Mouse (Mus musculus): ENCODE measurements around the gene Brpf1. TPM values are rescaled to one million over a fixed set of nuclear protein-coding genes. Genes with fewer than 3 reads are reported as not detected.
"Not testable (repeated sequence)": the region's sequence is repeated elsewhere in the genome, so short reads cannot be mapped to it uniquely, and the experiment has no call there.

The Brpf1 gene
- polyA plus RNA-seq, 1 experiment = 16.6 TPM

DNA sequence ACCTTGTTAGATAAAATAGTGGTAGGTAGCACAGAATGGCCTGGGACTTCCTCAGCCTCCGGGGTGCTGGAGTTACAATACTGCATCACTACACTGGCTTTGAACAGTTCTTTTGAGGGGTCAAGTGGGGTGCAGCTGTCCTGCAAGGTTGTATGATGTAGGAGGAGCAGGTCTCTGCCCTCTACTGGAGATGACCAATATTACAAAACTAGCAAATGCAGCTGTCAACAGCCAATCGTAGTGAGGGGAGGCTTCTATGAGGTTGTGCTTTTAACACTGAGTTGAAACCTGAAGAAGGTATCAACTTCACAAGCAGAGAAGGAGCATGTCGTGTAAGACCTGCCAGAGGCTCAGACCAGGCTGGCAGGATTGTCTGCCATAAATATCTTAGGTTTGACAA is 4.7 kb upstream of the Brpf1 start:
- TF ChIP-seq GATA1 (IDR thresholded peaks at IDR 0.05; ENCODE audit: borderline replicate concordance, low read length) (no peak), FLI1 (IDR thresholded peaks at IDR 0.05; ENCODE audit: low read length) (no peak)
- Histone ChIP-seq H3K9me3 (no peaks in the 10 kb centered on the region), H3K36me3 (replicated peaks; ENCODE audit: low read length) (no peaks in the 10 kb centered on the region), H3K4me1 (peaks cover 45% of the 10 kb centered on the region), H3K4me3 (replicated peaks) (no peak overlapping the region), H3K27me3 (replicated peaks) (peaks cover 2% of the 10 kb centered on the region)

DNA sequence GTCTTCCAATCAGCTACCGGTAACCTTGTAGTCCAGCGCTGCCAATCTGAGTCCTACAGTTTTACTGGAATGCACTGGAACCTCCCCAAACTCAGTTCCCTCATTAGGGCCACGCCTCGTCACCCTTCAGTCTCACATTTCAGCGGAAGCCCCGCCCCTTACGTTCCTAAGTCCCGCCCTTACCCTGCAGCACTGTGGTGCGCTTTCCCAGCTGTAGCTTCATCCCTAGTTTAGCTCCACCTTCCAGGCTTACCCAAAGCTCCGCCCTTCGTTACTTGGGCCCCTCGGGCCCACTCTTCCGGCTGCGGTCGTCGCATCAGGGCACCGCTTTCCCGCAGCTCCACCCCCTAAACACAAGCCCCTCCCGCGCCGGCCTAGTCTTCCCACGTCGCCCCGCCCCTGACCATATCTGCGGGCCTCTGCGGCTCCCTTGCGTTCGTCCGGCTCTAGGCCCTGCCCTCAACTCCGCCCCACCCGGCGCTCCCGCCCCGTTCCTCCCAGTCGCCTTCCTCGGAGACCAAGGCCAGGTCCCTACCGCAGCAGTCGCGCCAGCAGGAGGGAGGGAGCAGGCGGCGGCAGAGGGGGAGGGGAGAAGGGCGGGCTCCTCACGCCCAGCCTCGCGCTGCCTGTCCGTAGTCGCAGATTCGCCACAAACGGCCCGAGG is 483 bp upstream of the Brpf1 start:
- Histone ChIP-seq H3K4me1 (peaks cover 68% of the 10 kb centered on the region), H3K36me3 (replicated peaks; ENCODE audit: low read length) (peaks cover 24% of the 10 kb centered on the region), H3K9me3 (no peaks in the 10 kb centered on the region), H3K4me3 (replicated peaks) (peak overlapping the region; percentile 97), H3K27me3 (replicated peaks) (no peaks in the 10 kb centered on the region)
- TF ChIP-seq FLI1 (IDR thresholded peaks at IDR 0.05; ENCODE audit: low read length) (peak; percentile 15; the same call in 1 of the 2 replicates), GATA1 (IDR thresholded peaks at IDR 0.05; ENCODE audit: borderline replicate concordance, low read length) (no peak)

DNA sequence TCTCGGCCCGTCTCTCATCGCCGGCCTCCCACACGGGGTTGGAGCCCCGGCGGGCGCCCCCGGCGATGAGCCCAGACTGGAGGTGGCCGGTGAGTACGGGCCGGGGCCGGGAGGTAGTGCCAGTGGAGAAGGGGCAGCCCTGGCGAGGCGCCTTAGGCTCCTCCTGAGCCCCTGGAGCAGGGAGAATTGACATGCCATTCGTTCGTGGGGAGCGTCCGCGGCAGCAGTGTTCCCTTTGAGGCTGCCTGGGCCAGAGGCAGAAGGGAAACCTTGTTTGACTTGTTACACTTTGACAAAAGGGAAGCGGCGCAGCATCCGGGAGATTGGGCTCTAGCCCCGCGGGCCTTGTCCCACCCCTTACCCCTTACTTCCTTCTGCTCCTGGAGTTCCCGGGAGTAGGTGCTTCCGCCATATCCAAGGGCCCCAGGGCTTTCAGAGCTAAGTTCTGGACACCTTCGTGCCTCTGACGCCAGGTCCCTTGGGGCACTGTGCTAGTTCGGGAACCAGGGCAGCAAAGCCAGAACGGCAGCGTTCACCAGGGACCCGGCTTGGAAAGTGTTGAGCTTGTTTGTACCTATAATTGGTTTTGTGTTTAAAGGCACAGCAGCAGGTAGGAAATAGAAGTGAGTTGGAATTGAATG is 664 bp downstream of the Brpf1 start:
- H3K27me3 ChIP-seq (replicated peaks) = no peaks in the 10 kb centered on the region

DNA sequence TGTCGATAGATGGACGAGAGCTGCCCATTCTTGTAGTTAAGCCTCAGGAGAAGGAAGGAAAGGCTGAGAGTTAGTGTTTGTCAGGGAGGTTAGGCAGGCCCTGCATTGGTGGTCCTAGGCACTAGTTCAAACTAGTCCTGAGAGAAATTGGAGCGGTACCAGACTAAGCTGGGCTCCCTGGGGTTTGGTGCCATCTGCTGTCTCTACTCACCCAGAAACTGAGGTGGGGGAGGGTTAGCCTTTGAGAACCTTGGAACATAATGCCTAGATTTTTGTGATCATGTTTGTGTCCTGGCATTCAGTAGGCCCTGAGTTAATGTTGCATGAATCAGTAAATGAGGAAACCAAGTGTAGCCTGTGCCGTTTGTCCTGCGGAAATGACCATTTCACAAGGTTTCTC is 1.2 kb downstream of the Brpf1 start:
- H3K36me3 ChIP-seq (replicated peaks; ENCODE audit: low read length) = peaks cover 41% of the 10 kb centered on the region
- peaks cover 63% of the 10 kb centered on the region for H3K4me1 ChIP-seq
- H3K27me3 ChIP-seq (replicated peaks) = no peaks in the 10 kb centered on the region
- TF ChIP-seq FLI1 (IDR thresholded peaks at IDR 0.05; ENCODE audit: low read length) (no peak), GATA1 (IDR thresholded peaks at IDR 0.05; ENCODE audit: borderline replicate concordance, low read length) (no peak)
- H3K4me3 ChIP-seq (replicated peaks) = peak overlapping the region; percentile 97
- no peaks in the 10 kb centered on the region for H3K9me3 ChIP-seq

More for the DNA sequence above, 664 bp downstream of the Brpf1 start:
- peaks cover 63% of the 10 kb centered on the region for H3K4me1 ChIP-seq
- TF ChIP-seq GATA1 (IDR thresholded peaks at IDR 0.05; ENCODE audit: borderline replicate concordance, low read length) (no peak), FLI1 (IDR thresholded peaks at IDR 0.05; ENCODE audit: low read length) (no peak)
- peak overlapping the region; percentile 97 for H3K4me3 ChIP-seq (replicated peaks)
- no peaks in the 10 kb centered on the region for H3K9me3 ChIP-seq
- H3K36me3 ChIP-seq (replicated peaks; ENCODE audit: low read length) = peaks cover 36% of the 10 kb centered on the region

DNA sequence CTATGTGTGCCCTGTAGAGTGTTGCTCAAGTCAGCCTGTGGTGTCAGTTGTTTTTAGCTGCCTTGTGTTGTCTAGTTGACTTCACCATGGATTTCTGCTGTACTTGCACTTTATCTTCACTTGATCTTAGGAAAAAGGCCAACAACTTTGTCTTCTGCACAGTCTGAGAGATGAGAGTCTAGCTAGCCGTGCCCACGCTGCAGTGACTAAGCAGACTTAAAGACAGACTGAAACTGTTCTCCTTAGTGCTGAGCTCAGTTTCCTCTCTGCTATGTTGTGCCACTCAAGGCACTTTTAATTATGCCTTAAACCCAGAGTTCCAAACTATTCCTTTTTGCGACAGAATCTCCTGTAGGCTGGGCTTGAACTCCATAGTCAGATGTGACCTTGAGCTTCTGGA is 9.0 kb downstream of the Brpf1 start:
- Histone ChIP-seq H3K4me1 (peaks cover 53% of the 10 kb centered on the region), H3K9me3 (no peaks in the 10 kb centered on the region), H3K36me3 (replicated peaks; ENCODE audit: low read length) (peaks cover 99% of the 10 kb centered on the region), H3K27me3 (replicated peaks) (no peaks in the 10 kb centered on the region), H3K4me3 (replicated peaks) (peak overlapping the region; percentile 84)
- TF ChIP-seq GATA1 (IDR thresholded peaks at IDR 0.05; ENCODE audit: borderline replicate concordance, low read length) (no peak), FLI1 (IDR thresholded peaks at IDR 0.05; ENCODE audit: low read length) (no peak)

DNA sequence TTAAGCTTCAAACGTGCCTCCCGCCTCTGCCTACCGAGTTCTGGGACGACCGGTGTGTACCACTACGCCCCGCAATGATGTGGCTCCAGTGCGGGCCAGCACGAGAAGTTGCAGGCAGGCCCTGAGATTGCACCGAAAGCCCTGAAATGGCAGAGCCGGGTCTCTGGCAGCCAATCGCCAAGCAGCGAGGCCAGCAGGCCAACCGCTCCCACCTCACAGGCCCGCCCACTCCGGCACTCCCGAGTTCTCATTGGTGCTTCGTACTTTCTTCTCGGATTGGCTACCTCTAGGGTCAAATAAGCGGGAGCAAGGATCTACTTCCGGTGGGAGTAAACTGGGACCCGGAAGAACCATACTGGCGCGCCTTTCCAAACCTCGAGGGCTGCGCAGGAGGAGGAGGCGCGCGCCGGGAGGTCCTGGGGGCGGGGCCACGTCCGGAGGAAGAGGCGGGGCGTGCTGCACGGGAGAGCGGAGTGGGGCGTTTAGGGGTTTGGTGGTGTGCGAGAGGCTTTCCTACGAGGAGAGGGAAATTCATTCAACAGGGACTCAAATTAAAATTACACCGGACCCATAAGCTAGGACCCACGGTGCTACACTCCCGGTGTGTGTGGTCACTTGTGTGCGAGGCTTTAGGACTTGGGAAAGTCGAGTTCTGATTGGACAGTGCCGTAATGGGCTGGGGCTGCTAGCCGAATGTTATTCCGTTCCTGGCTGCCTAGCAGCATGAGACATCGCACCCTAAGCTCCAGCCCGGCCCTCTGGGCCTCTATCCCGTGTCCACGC is 19.8 kb downstream of the Brpf1 start, which contains the start of gene Ogg1:
TSS of gene Ogg1 (plus strand) at position 440 of the 783 bp plus-strand sequence.
- Histone ChIP-seq H3K4me1 (peaks cover 62% of the 10 kb centered on the region), H3K4me3 (replicated peaks) (peak within 1 kb of the TSS; percentile 96), H3K9me3 (no peaks in the 10 kb centered on the region), H3K27me3 (replicated peaks) (no peaks in the 10 kb centered on the region), H3K36me3 (replicated peaks; ENCODE audit: low read length) (peaks cover 70% of the 10 kb centered on the region)
- TF ChIP-seq GATA1 (IDR thresholded peaks at IDR 0.05; ENCODE audit: borderline replicate concordance, low read length) (no peak), FLI1 (IDR thresholded peaks at IDR 0.05; ENCODE audit: low read length) (peak; percentile 87; the same call in 1 of the 2 replicates)

DNA sequence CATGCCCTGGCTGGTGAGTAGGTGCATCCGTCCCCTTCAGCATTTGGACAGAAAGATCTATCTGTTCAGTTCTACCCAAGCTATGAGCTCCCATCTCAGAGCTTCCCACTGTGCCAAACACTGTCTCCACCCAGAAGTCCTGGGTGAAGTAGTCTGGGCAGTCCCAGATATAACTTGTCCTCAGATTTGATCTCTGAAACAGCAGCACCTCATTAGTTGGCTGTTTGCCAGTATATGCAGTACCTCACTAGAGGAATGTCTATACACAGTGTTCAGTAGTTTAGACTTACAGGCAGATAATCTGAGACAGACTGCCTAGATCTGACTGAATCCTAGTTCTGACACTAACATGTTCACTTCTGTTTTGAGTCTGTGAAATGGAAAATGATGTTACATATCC is 22.5 kb downstream of the Brpf1 start:
- Histone ChIP-seq H3K4me1 (peaks cover 63% of the 10 kb centered on the region), H3K36me3 (replicated peaks; ENCODE audit: low read length) (peaks cover 68% of the 10 kb centered on the region), H3K27me3 (replicated peaks) (no peaks in the 10 kb centered on the region), H3K9me3 (no peaks in the 10 kb centered on the region), H3K4me3 (replicated peaks) (peak overlapping the region; percentile 14)
- no peak for TF ChIP-seq GATA1 (IDR thresholded peaks at IDR 0.05; ENCODE audit: borderline replicate concordance, low read length)
- no peak for TF ChIP-seq FLI1 (IDR thresholded peaks at IDR 0.05; ENCODE audit: low read length)

DNA sequence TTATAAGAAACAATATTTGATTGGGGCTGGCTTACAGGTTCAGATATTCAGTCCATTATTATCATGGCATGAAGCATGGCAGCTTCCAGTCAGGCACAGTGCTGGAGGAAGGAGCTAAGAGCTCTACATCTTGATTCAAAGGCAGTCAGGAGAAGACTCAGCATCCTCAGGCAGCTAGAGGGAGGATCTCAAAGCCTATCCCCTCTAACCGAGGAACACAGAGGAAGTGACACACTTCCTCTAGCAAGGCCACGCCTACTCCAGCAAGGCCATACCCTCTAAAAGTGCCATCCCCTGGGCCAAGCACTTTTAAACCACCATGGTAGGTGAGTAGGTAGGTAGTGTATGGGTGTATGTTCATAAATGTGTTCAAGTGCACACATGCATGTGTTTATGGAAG is 23.6 kb downstream of the Brpf1 start:
- TF ChIP-seq FLI1 (IDR thresholded peaks at IDR 0.05; ENCODE audit: low read length) (peak; percentile 69; the same call in 1 of the 2 replicates), GATA1 (IDR thresholded peaks at IDR 0.05; ENCODE audit: borderline replicate concordance, low read length) (no peak)
- peaks cover 54% of the 10 kb centered on the region for H3K4me1 ChIP-seq
- H3K9me3 ChIP-seq = no peaks in the 10 kb centered on the region
- H3K4me3 ChIP-seq (replicated peaks) = peak overlapping the region; percentile 73
- H3K27me3 ChIP-seq (replicated peaks) = no peaks in the 10 kb centered on the region
- H3K36me3 ChIP-seq (replicated peaks; ENCODE audit: low read length) = peaks cover 68% of the 10 kb centered on the region

DNA sequence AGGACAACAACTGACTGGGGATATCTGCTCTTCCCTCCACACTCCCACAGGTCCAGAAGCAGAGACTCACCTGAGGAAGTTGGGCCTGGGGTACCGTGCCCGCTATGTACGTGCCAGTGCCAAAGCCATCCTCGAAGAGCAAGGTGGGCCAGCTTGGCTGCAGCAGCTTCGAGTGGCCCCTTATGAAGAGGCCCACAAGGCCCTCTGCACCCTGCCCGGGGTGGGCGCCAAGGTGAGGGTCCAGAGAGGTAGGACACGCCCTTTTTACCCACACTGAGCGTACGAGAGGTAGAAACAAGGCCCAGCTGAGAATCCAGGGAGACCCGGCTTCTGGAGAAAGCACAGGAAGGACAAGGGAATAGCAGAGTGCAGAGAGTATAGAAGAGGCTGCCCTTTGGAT is 24.8 kb downstream of the Brpf1 start:
- Histone ChIP-seq H3K4me3 (replicated peaks) (no peak overlapping the region), H3K27me3 (replicated peaks) (no peaks in the 10 kb centered on the region), H3K36me3 (replicated peaks; ENCODE audit: low read length) (peaks cover 77% of the 10 kb centered on the region), H3K9me3 (no peaks in the 10 kb centered on the region), H3K4me1 (peaks cover 45% of the 10 kb centered on the region)
- no peak for TF ChIP-seq GATA1 (IDR thresholded peaks at IDR 0.05; ENCODE audit: borderline replicate concordance, low read length)
- no peak for TF ChIP-seq FLI1 (IDR thresholded peaks at IDR 0.05; ENCODE audit: low read length)

DNA sequence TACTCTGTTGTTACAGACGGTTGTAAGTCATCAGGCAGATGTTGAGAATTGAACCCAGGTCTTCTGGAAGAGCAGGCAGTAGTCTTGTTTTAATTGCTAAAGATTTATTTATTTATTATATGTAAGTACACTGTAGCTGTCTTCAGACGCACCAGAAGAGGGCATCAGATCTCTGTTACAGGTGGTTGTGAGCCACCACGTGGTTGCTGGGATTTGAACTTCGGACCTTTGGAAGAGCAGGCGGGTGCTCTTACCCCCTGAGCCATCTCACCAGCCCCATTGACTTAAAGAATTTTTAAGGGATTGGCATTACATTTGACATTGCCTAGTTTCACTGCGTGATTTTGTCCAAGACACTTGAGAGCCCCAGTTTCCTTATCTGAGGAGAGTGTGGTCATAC is 25.8 kb downstream of the Brpf1 start:
- not testable (repeated sequence) for H3K4me3 ChIP-seq (replicated peaks); H3K9me3 ChIP-seq; H3K27me3 ChIP-seq (replicated peaks)
- H3K4me1 ChIP-seq = peaks cover 53% of the 10 kb centered on the region
- H3K36me3 ChIP-seq (replicated peaks; ENCODE audit: low read length) = peaks cover 87% of the 10 kb centered on the region

All from megakaryocyte, embryonic 14.5 days (primary cell).